Mouse (Mus musculus): ENCODE measurements around the gene Lsm14a.
"Not testable (repeated sequence)": the region's sequence is repeated elsewhere in the genome, so short reads cannot be mapped to it uniquely, and the experiment has no call there.

GRCm38 (mm10) chr7:34336545-34336944 is 56.6 kb downstream of the Lsm14a start:
- TF ChIP-seq CTCF, EP300 (IDR thresholded peaks at IDR 0.05; ENCODE audit: low read depth): not testable (repeated sequence)
